Mouse (Mus musculus): ENCODE measurements at regions not wholly inside any gene's neighbourhood (a gene's known extent, or its start where the extent isn't known, plus 50 kb on each side); places are given as distances from the start of the nearest gene placed in this dataset.

GRCm38 (mm10) chr2:94772801-94773200 is 334.9 kb upstream of the Api5 start:
- Histone ChIP-seq H3K36me3 (replicated peaks in 1 of 2; ENCODE audit: control insufficient read depth in 1 of 2, insufficient read depth in 1 of 2, low read length in 1 of 2) (no peaks in the 10 kb centered on the region), H3K4me1 (ENCODE audit: control insufficient read depth in 1 of 2, insufficient read depth in 2 of 2) (no peaks in the 10 kb centered on the region), H3K4me3 (replicated peaks in 1 of 3; ENCODE audit: low read depth in 2 of 3, low read length in 2 of 3, poor library complexity in 1 of 3) (no peak overlapping the region), H3K27ac (ENCODE audit: insufficient read depth, low read depth) (no peak overlapping the region), H3K9me3 (replicated peaks; ENCODE audit: low read length) (peaks cover 75% of the 10 kb centered on the region), H3K27me3 (replicated peaks) (no peaks in the 10 kb centered on the region), H3K4me2 (ENCODE audit: insufficient read depth, low read depth, poor library complexity, severe bottlenecking) (no peak overlapping the region), H3K9ac (ENCODE audit: insufficient read depth, low read depth) (no peak overlapping the region), H3K79me2 (replicated peaks; ENCODE audit: control insufficient read depth, extremely low read depth, insufficient read depth, poor library complexity, severe bottlenecking) (no peaks in the 10 kb centered on the region)
- dilution Hi-C loops (cut with MboI; ENCODE audit: extremely low pct_ligation_motif_present, extremely low pct_unique_long_range_greater_than_20kb, low sequenced_read_pairs) (no loop called here), in situ Hi-C loops (cut with MboI; ENCODE audit: low pct_ligation_motif_present, low pct_unique_long_range_greater_than_20kb, low sequenced_read_pairs) (no loop called here)
- no peak for DNase-seq (ENCODE audit: extremely low read depth)
- TF ChIP-seq CHD1 (IDR thresholded peaks at IDR 0.05; ENCODE audit: low read depth, low read length): no peak
- no peak for TF ChIP-seq CTCF (conservative IDR thresholded peaks at IDR 0.05 in 1 of 2, IDR thresholded peaks at IDR 0.05 in 1 of 2; ENCODE audit: low read depth in 2 of 2, low read length in 2 of 2)
- no peak for TF ChIP-seq CHD2 (IDR thresholded peaks at IDR 0.05; ENCODE audit: low read length)
- no peak for TF ChIP-seq BHLHE40 (IDR thresholded peaks at IDR 0.05; ENCODE audit: low read depth, low read length)
- no peak for TF ChIP-seq E2F4 (IDR thresholded peaks at IDR 0.05; ENCODE audit: insufficient replicate concordance, low read depth, low read length)
- TF ChIP-seq POLR2A (IDR thresholded peaks at IDR 0.05; ENCODE audit: low read depth, low read length): no peak
- TF ChIP-seq MYC (IDR thresholded peaks at IDR 0.05; ENCODE audit: low read depth, low read length): no peak
- TF ChIP-seq TCF12 (IDR thresholded peaks at IDR 0.05; ENCODE audit: low read depth, low read length): no peak
- no peak for TF ChIP-seq USF1 (IDR thresholded peaks at IDR 0.05; ENCODE audit: low read depth, low read length)
- TF ChIP-seq GABPA (IDR thresholded peaks at IDR 0.05; ENCODE audit: insufficient replicate concordance, low read depth, low read length): no peak
- no peak for TF ChIP-seq POLR2AphosphoS2 (IDR thresholded peaks at IDR 0.05; ENCODE audit: low read depth, low read length)
- TF ChIP-seq EP300 (IDR thresholded peaks at IDR 0.05; ENCODE audit: low read length): no peak
- TF ChIP-seq KAT2A (IDR thresholded peaks at IDR 0.05; ENCODE audit: insufficient replicate concordance, low read length): no peak
- TF ChIP-seq ELF1 (IDR thresholded peaks at IDR 0.05; ENCODE audit: low read depth, low read length): no peak
- TF ChIP-seq RCOR1 (conservative IDR thresholded peaks at IDR 0.05; ENCODE audit: low read depth, low read length): no peak
- TF ChIP-seq ZKSCAN1 (IDR thresholded peaks at IDR 0.05; ENCODE audit: borderline replicate concordance, low read depth, low read length): no peak
- TF ChIP-seq ZMIZ1 (IDR thresholded peaks at IDR 0.05; ENCODE audit: low read depth, low read length): no peak
- TF ChIP-seq RAD21 (IDR thresholded peaks at IDR 0.05; ENCODE audit: low read depth, low read length): no peak
- TF ChIP-seq MAX (IDR thresholded peaks at IDR 0.05; ENCODE audit: low read length): no peak

GRCm38 (mm10) chr2:94772268-94772667 is 334.3 kb upstream of the Api5 start:
- no peak for TF ChIP-seq CHD2 (IDR thresholded peaks at IDR 0.05; ENCODE audit: low read length)
- no peak for TF ChIP-seq SMC3 (IDR thresholded peaks at IDR 0.05; ENCODE audit: low read depth, low read length)
- TF ChIP-seq ZKSCAN1 (IDR thresholded peaks at IDR 0.05; ENCODE audit: borderline replicate concordance, low read depth, low read length): no peak
- no peak for TF ChIP-seq JUND (conservative IDR thresholded peaks at IDR 0.05; ENCODE audit: low read depth, low read length)
- no peak for TF ChIP-seq MAZ (IDR thresholded peaks at IDR 0.05; ENCODE audit: low read depth, low read length)
- no peak for TF ChIP-seq USF1 (IDR thresholded peaks at IDR 0.05; ENCODE audit: low read depth, low read length)
- no peak for TF ChIP-seq ELF1 (IDR thresholded peaks at IDR 0.05; ENCODE audit: low read depth, low read length)
- no peak for TF ChIP-seq UBTF (IDR thresholded peaks at IDR 0.05; ENCODE audit: low read depth, low read length)
- TF ChIP-seq MYC (IDR thresholded peaks at IDR 0.05; ENCODE audit: low read depth, low read length): no peak
- TF ChIP-seq USF2 (conservative IDR thresholded peaks at IDR 0.05; ENCODE audit: low read depth, low read length): no peak
- TF ChIP-seq TCF12 (IDR thresholded peaks at IDR 0.05; ENCODE audit: low read depth, low read length): no peak
- peaks cover 77% of the 10 kb centered on the region for H3K9me3 ChIP-seq (replicated peaks; ENCODE audit: low read length)
- no peaks in the 10 kb centered on the region for H3K27me3 ChIP-seq (replicated peaks)
- H3K9ac ChIP-seq (ENCODE audit: insufficient read depth, low read depth): no peak overlapping the region
- no peaks in the 10 kb centered on the region for H3K36me3 ChIP-seq (replicated peaks in 1 of 2; ENCODE audit: control insufficient read depth in 1 of 2, insufficient read depth in 1 of 2, low read length in 1 of 2)
- dilution Hi-C loops (cut with MboI; ENCODE audit: extremely low pct_ligation_motif_present, extremely low pct_unique_long_range_greater_than_20kb, low sequenced_read_pairs) (no loop called here), in situ Hi-C loops (cut with MboI; ENCODE audit: low pct_ligation_motif_present, low pct_unique_long_range_greater_than_20kb, low sequenced_read_pairs) (no loop called here)
- no peak for DNase-seq (ENCODE audit: extremely low read depth)
- H3K4me3 ChIP-seq (replicated peaks in 1 of 3; ENCODE audit: low read depth in 2 of 3, low read length in 2 of 3, poor library complexity in 1 of 3): no peak overlapping the region
- no peaks in the 10 kb centered on the region for H3K4me1 ChIP-seq (ENCODE audit: control insufficient read depth in 1 of 2, insufficient read depth in 2 of 2)
- H3K4me2 ChIP-seq (ENCODE audit: insufficient read depth, low read depth, poor library complexity, severe bottlenecking): no peak overlapping the region
- H3K79me2 ChIP-seq (replicated peaks; ENCODE audit: control insufficient read depth, extremely low read depth, insufficient read depth, poor library complexity, severe bottlenecking): no peaks in the 10 kb centered on the region
- no peak overlapping the region for H3K27ac ChIP-seq (ENCODE audit: insufficient read depth, low read depth)
